Mouse (Mus musculus): ENCODE results near the gene Pde8a.
"Not testable (repeated sequence)": the region's sequence is repeated elsewhere in the genome, so short reads cannot be mapped to it uniquely, and the experiment has no call there.

The Pde8a gene

GRCm38 (mm10) chr7:81213347-81214152 is at the start of gene Pde8a:
Pde8a (plus strand) TSS chr7:81213596.
- DNase-seq = peak in 1 of 2 experiments; percentile 9

DNA sequence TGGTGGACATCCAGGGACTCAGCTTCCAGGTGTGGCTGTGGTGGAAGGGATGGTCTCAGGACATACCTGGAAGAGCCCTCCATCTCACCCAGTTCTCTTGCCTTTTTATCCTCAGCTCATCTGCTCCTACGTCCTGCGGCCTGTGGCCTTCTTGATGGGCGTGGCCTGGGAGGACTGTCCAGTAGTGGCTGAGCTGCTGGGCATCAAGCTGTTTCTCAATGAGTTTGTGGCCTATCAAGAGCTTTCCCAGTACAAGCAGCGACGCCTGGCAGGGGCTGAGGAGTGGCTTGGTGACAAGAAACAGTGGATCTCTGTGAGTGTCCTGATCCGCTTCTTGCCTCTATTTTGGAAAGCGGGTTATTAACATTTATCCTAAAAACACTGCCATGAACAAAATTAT is 49.0 kb upstream of the Pde8a start:
- no peak for DNase-seq

- DNase-seq = peak; percentile 51 to 52
Measured at GRCm38 (mm10) chr7:81167124-81167523, 46.3 kb upstream of the Pde8a start.

GRCm38 (mm10) chr7:81169351-81169750 is 44.0 kb upstream of the Pde8a start:
- DNase-seq = no peak

- no peak for DNase-seq
Measured at GRCm38 (mm10) chr7:81173931-81174330, 39.5 kb upstream of the Pde8a start.

- DNase-seq = no peak
Measured at GRCm38 (mm10) chr7:81174654-81175053, 38.7 kb upstream of the Pde8a start.

DNA sequence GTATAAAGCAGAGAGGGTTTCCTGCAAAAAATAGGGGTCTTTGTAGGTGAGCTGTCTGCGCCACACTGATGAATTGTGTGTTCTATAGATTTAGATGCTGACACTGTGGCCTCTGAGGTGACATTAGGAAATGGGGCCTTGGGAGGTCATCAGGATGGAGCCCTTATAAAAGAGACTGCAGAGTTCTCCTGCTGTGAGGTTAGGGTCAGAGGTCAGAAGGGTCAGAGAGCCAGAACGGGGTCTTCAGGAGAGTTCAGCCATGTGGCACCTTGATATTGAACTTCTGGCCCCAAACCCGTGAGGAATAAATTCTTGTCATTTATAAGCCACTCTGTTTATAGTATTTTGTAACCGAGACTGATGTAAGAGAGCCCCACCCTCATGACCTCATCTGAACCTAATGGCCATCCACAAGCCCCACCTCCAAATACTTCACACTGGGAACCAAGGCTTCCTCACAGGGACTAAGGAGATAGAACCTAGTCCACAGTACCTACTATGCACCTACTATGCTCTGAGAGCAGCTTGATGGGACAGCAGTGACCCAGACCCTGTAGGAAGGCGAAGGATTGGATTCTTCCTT is 37.1 kb upstream of the Pde8a start:
- DNase-seq = no peak

DNA sequence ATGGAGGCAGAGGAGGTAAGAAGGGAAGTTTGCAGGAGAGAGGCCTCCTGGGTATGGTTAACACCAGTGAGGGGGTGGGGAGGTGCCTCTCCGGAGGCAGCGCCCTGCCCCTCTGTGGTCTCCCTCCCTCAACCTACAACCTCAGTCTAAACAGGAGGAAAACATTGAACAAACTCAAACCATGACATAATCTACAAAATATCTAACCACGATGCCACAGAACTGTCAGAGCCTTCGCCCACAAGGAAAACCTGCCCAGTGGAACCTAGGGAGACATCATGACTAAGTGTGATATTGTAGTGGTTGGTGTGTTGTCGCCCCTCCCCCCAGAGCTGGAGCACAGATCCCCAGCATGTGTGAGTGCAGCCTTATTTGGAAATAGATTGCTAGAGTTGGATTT is 33.9 kb upstream of the Pde8a start:
- no peak for DNase-seq

- no peak for DNase-seq
Measured at GRCm38 (mm10) chr7:81182492-81183175, 30.8 kb upstream of the Pde8a start.

DNA sequence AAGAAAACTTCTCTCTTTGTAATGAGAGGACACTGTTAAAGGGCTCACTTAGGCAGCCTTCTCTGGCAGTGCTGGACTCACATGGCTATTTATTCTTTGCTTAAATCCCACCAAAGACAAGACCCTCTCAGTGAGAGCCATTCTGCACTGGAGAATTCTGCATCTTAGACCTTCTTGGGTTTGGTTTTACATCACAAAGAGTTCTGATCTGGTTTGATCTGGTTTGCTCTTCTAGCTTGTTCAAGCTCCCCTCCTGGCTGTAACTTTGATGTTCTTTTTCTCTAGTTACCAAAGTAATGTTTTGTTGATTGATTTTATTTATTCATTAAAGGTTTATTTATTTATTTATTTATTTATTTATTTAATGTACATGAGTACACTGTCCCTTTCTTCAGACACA is 30.2 kb upstream of the Pde8a start:
- DNase-seq = no peak

DNA sequence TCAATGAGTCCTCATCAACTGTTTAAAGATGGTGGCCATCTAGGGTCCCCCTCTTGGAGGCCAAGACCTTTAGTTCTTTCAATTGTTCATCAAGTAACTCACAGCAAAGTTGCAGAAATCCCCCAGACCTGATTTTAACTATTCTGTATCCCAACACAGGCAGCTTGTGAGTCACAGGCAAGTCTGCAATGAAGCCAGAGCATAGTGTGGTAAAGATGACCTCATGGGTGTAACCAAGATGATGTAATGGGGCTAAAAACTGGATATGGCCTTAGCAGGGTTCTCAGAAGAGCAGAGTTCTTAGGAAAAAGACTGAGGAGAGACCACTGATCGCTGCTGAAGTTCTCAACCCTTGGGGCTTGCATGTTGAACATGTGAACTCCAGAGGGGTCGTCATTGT is 29.3 kb upstream of the Pde8a start:
- no peak for DNase-seq

- no peak for DNase-seq
Measured at GRCm38 (mm10) chr7:81184651-81185050, 28.7 kb upstream of the Pde8a start.

GRCm38 (mm10) chr7:81186036-81186435 is 27.4 kb upstream of the Pde8a start:
- peak; percentile 20 to 61 for DNase-seq

DNA sequence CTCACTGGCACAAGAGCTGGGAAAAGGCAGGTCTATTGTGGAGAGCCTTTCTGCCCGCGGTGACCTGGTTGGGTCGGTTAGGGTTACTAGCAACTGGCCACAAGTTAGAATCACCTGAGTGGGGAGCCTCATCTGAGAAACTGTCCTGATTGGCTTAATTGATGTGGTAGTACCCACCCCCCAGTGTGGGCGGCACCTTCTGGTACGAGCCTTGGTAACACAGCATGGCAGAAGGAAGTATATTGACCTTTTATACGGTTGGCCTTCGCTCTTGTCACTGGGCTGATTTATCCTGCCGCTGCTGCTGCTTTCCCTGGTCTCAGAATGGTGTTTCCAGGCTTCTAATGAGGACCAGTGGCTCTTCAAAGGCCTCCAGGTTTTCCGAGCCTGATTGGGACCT is 24.2 kb upstream of the Pde8a start:
- no peak for DNase-seq

DNA sequence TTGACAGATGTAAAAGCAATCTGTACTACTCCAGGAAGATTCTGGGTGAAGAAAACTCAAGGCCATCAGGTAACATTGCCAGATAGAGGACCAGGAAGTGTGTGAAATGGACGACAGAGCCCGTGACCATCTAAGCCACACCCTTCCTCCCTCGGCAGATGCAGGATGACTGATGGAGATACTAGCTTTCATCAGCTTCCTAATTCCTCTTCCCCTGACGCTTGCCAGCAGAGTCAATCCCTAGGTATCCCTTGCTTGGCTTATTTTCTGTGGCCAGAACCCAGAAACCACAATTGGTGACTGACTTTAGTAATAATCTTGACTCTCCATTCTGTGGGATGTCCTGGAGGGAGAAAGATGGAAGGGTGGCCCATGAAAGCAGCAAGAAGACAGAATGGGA is 17.9 kb upstream of the Pde8a start:
- DNase-seq = no peak

GRCm38 (mm10) chr7:81196796-81197195 is 16.6 kb upstream of the Pde8a start:
- no peak for DNase-seq

GRCm38 (mm10) chr7:81198538-81198937 is 14.9 kb upstream of the Pde8a start:
- peak; percentile 5 to 15 for DNase-seq

DNA sequence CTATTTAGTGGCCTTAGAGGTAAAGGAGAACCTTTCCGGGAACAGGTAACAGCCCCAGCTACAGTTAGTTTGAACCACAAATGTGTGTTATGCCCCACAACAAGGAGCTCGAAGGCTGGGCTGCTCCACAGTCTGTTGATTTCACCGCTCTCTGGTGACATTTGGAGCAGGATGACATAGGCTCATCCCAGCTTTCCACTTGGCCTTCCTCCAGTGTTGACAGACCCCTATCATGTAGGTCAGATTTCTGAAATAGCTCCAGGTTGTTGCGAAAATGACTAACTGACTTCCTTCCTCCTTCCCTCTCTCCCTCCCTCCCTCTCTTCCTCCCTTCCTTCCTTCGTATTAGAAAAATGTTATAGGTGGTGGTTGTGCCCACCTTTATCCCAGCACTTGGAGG is 14.3 kb upstream of the Pde8a start:
- DNase-seq = peak; percentile 11 to 32

DNA sequence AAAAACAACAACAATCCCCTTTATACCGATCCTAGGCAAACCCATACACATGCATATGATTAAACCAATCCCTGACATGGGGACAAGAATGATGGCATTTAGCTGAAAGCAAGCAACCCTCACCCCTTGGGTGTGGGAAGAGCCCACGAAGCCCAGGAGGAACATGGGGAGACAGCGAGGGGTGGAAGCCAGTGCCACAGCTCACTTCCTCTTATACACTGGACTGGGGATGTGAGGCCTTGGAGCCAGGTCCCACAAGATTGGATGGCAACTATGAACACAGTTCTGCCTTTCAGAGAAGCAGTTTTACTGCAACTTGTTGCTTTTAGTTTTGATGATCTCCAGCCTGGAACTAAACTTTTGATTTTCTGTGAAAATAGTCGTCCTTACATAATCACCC is 13.6 kb upstream of the Pde8a start:
- no peak for DNase-seq

- DNase-seq = no peak
Measured at GRCm38 (mm10) chr7:81202389-81202788, 11.0 kb upstream of the Pde8a start.

- DNase-seq = not testable (repeated sequence)
Measured at GRCm38 (mm10) chr7:81203576-81203975, 9.8 kb upstream of the Pde8a start.

DNA sequence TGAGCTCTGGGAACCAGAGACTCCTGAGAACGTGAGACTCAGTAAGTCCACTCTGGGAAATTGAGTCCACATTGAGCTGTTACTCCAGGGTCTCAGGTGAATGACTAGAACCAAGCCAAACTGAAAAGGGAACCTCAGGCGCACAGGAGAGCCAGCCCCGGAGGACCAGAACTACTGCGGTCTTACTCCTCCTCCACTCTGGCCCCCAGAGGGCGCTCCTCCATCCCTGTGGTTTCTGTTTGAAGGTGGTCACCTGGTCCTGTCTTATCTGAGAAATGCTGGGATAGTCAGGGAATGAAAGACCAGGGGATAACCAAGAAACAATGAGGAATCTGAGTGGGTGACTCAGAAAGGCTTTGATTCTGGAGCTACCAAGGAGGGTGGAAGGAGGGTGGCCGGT is 4.5 kb upstream of the Pde8a start:
- DNase-seq = peak; percentile 70 to 83

GRCm38 (mm10) chr7:81209979-81210685 is 3.3 kb upstream of the Pde8a start:
- DNase-seq = no peak
